Mouse (Mus musculus): ENCODE data around the gene Ist1. TPM values are rescaled to one million over a fixed set of nuclear protein-coding genes. Genes with fewer than 3 reads are reported as not detected.

The Ist1 gene
- polyA plus RNA-seq, 2 experiments: 109 to 149 TPM

- DNase-seq (ENCODE audit: low spot score): no peak
- H3K4me1 ChIP-seq (ENCODE audit: control insufficient read depth, insufficient read depth, low read length): no peaks in the 10 kb centered on the region
- no peak overlapping the region for H3K4me3 ChIP-seq (replicated peaks; ENCODE audit: low read length)
- H3K9me3 ChIP-seq (ENCODE audit: control insufficient read depth, low read length): no peaks in the 10 kb centered on the region
- no peak for TF ChIP-seq POLR2A (IDR thresholded peaks at IDR 0.05; ENCODE audit: borderline replicate concordance, extremely low read depth, insufficient read depth, insufficient read length)
- ATAC-seq (ENCODE audit: low FRiP score, low read depth): no peak
- no peak overlapping the region for H3K4me2 ChIP-seq (replicated peaks; ENCODE audit: low read depth, low read length, severe bottlenecking)
- no peak overlapping the region for H3K9ac ChIP-seq (ENCODE audit: low read depth, low read length, severe bottlenecking)
- WGBS: 75% methylated on average over 5 of the region's 5 CpGs
- H3K27me3 ChIP-seq (ENCODE audit: control insufficient read depth, insufficient read depth, low read length): no peaks in the 10 kb centered on the region
- no peaks in the 10 kb centered on the region for H3K36me3 ChIP-seq (ENCODE audit: control insufficient read depth, insufficient read depth, low read length)
- no peak overlapping the region for H3K27ac ChIP-seq (replicated peaks; ENCODE audit: low read depth, low read length)
Observed at GRCm38 (mm10) chr8:109641236-109641635, 51.8 kb downstream of the Ist1 start.

GRCm38 (mm10) chr8:109640410-109640809 is 52.6 kb downstream of the Ist1 start:
- WGBS: 56% methylated on average over 7 of the region's 7 CpGs
- H3K27ac ChIP-seq (replicated peaks; ENCODE audit: low read depth, low read length): no peak overlapping the region
- no peak for TF ChIP-seq POLR2A (IDR thresholded peaks at IDR 0.05; ENCODE audit: borderline replicate concordance, extremely low read depth, insufficient read depth, insufficient read length)
- no peaks in the 10 kb centered on the region for H3K9me3 ChIP-seq (ENCODE audit: control insufficient read depth, low read length)
- H3K4me3 ChIP-seq (replicated peaks; ENCODE audit: low read length): no peak overlapping the region
- H3K27me3 ChIP-seq (ENCODE audit: control insufficient read depth, insufficient read depth, low read length): no peaks in the 10 kb centered on the region
- no peak overlapping the region for H3K9ac ChIP-seq (ENCODE audit: low read depth, low read length, severe bottlenecking)
- no peak for ATAC-seq (ENCODE audit: low FRiP score, low read depth)
- H3K36me3 ChIP-seq (ENCODE audit: control insufficient read depth, insufficient read depth, low read length): no peaks in the 10 kb centered on the region
- H3K4me2 ChIP-seq (replicated peaks; ENCODE audit: low read depth, low read length, severe bottlenecking): no peak overlapping the region
- no peaks in the 10 kb centered on the region for H3K4me1 ChIP-seq (ENCODE audit: control insufficient read depth, insufficient read depth, low read length)
- DNase-seq (ENCODE audit: low spot score): no peak

GRCm38 (mm10) chr8:109638851-109639250 is 54.2 kb downstream of the Ist1 start:
- Histone ChIP-seq H3K4me2 (replicated peaks; ENCODE audit: low read depth, low read length, severe bottlenecking) (no peak overlapping the region), H3K9me3 (ENCODE audit: control insufficient read depth, low read length) (no peaks in the 10 kb centered on the region), H3K4me1 (ENCODE audit: control insufficient read depth, insufficient read depth, low read length) (no peaks in the 10 kb centered on the region), H3K4me3 (replicated peaks; ENCODE audit: low read length) (no peak overlapping the region), H3K27me3 (ENCODE audit: control insufficient read depth, insufficient read depth, low read length) (no peaks in the 10 kb centered on the region), H3K9ac (ENCODE audit: low read depth, low read length, severe bottlenecking) (no peak overlapping the region), H3K27ac (replicated peaks; ENCODE audit: low read depth, low read length) (no peak overlapping the region), H3K36me3 (ENCODE audit: control insufficient read depth, insufficient read depth, low read length) (no peaks in the 10 kb centered on the region)
- ATAC-seq (ENCODE audit: low FRiP score, low read depth) (no peak), DNase-seq (ENCODE audit: low spot score) (no peak)
- 73% methylated on average over 5 of the region's 5 CpGs for WGBS
- no peak for TF ChIP-seq POLR2A (IDR thresholded peaks at IDR 0.05; ENCODE audit: borderline replicate concordance, extremely low read depth, insufficient read depth, insufficient read length)

- H3K4me2 ChIP-seq (replicated peaks; ENCODE audit: low read depth, low read length, severe bottlenecking): no peak overlapping the region
- H3K9ac ChIP-seq (ENCODE audit: low read depth, low read length, severe bottlenecking): no peak overlapping the region
- H3K36me3 ChIP-seq (ENCODE audit: control insufficient read depth, insufficient read depth, low read length): no peaks in the 10 kb centered on the region
- H3K9me3 ChIP-seq (ENCODE audit: control insufficient read depth, low read length): no peaks in the 10 kb centered on the region
- ATAC-seq (ENCODE audit: low FRiP score, low read depth) (no peak), DNase-seq (ENCODE audit: low spot score) (no peak)
- no peaks in the 10 kb centered on the region for H3K27me3 ChIP-seq (ENCODE audit: control insufficient read depth, insufficient read depth, low read length)
- 92% methylated on average over 8 of the region's 8 CpGs for WGBS
- no peaks in the 10 kb centered on the region for H3K4me1 ChIP-seq (ENCODE audit: control insufficient read depth, insufficient read depth, low read length)
- no peak overlapping the region for H3K4me3 ChIP-seq (replicated peaks; ENCODE audit: low read length)
- H3K27ac ChIP-seq (replicated peaks; ENCODE audit: low read depth, low read length): no peak overlapping the region
- TF ChIP-seq POLR2A (IDR thresholded peaks at IDR 0.05; ENCODE audit: borderline replicate concordance, extremely low read depth, insufficient read depth, insufficient read length): no peak
Observed at GRCm38 (mm10) chr8:109635146-109635545, 57.9 kb downstream of the Ist1 start.

GRCm38 (mm10) chr8:109632498-109632897 is 60.6 kb downstream of the Ist1 start:
- DNase-seq (ENCODE audit: low spot score): no peak
- TF ChIP-seq POLR2A (IDR thresholded peaks at IDR 0.05; ENCODE audit: borderline replicate concordance, extremely low read depth, insufficient read depth, insufficient read length): no peak
- no peak for ATAC-seq (ENCODE audit: low FRiP score, low read depth)
- H3K9me3 ChIP-seq (ENCODE audit: control insufficient read depth, low read length): no peaks in the 10 kb centered on the region
- no peak overlapping the region for H3K27ac ChIP-seq (replicated peaks; ENCODE audit: low read depth, low read length)
- WGBS: 87% methylated on average over 5 of the region's 5 CpGs
- H3K4me2 ChIP-seq (replicated peaks; ENCODE audit: low read depth, low read length, severe bottlenecking): no peak overlapping the region
- no peak overlapping the region for H3K9ac ChIP-seq (ENCODE audit: low read depth, low read length, severe bottlenecking)
- H3K27me3 ChIP-seq (ENCODE audit: control insufficient read depth, insufficient read depth, low read length): no peaks in the 10 kb centered on the region
- H3K36me3 ChIP-seq (ENCODE audit: control insufficient read depth, insufficient read depth, low read length): no peaks in the 10 kb centered on the region
- no peak overlapping the region for H3K4me3 ChIP-seq (replicated peaks; ENCODE audit: low read length)
- H3K4me1 ChIP-seq (ENCODE audit: control insufficient read depth, insufficient read depth, low read length): no peaks in the 10 kb centered on the region

- Histone ChIP-seq H3K27ac (replicated peaks; ENCODE audit: low read depth, low read length) (no peak overlapping the region), H3K27me3 (ENCODE audit: control insufficient read depth, insufficient read depth, low read length) (no peaks in the 10 kb centered on the region), H3K9ac (ENCODE audit: low read depth, low read length, severe bottlenecking) (no peak overlapping the region), H3K9me3 (ENCODE audit: control insufficient read depth, low read length) (no peaks in the 10 kb centered on the region), H3K36me3 (ENCODE audit: control insufficient read depth, insufficient read depth, low read length) (no peaks in the 10 kb centered on the region), H3K4me1 (ENCODE audit: control insufficient read depth, insufficient read depth, low read length) (no peaks in the 10 kb centered on the region), H3K4me2 (replicated peaks; ENCODE audit: low read depth, low read length, severe bottlenecking) (no peak overlapping the region), H3K4me3 (replicated peaks; ENCODE audit: low read length) (no peak overlapping the region)
- 68% methylated on average over 6 of the region's 6 CpGs for WGBS
- ATAC-seq (ENCODE audit: low FRiP score, low read depth) (no peak), DNase-seq (ENCODE audit: low spot score) (no peak)
- no peak for TF ChIP-seq POLR2A (IDR thresholded peaks at IDR 0.05; ENCODE audit: borderline replicate concordance, extremely low read depth, insufficient read depth, insufficient read length)
Observed at GRCm38 (mm10) chr8:109628638-109629037, 64.4 kb downstream of the Ist1 start.

Other genes starting within 250 kb of the Ist1 start
- 0.06 and 0.20 TPM in 2 replicates for gene Pmfbp1, start 199.2 kb downstream of the Ist1 start, polyA plus RNA-seq (2012; rRNA removed)
- 0.23 and 0.43 TPM in 2 replicates for gene Pmfbp1, start 199.2 kb downstream of the Ist1 start, polyA plus RNA-seq (2014; fragmentation: Nextera tagmentation; extraction: Ambion mirVana)
- gene Dhx38, start 127.4 kb downstream of the Ist1 start, polyA plus RNA-seq (2012; rRNA removed): 27.4 and 27.8 TPM in 2 replicates
- 20.0 and 23.3 TPM in 2 replicates for gene Dhx38, start 127.4 kb downstream of the Ist1 start, polyA plus RNA-seq (2014; fragmentation: Nextera tagmentation; extraction: Ambion mirVana)
- 5.7 and 6.0 TPM in 2 replicates for gene Txnl4b, start 127.4 kb downstream of the Ist1 start, polyA plus RNA-seq (2012; rRNA removed)
- gene Txnl4b, start 127.4 kb downstream of the Ist1 start, polyA plus RNA-seq (2014; fragmentation: Nextera tagmentation; extraction: Ambion mirVana): 23.6 and 25.1 TPM in 2 replicates
- 2.0 and 2.4 TPM in 2 replicates for gene Hp, start 114.1 kb downstream of the Ist1 start, polyA plus RNA-seq (2012; rRNA removed)
- gene Hp, start 114.1 kb downstream of the Ist1 start, polyA plus RNA-seq (2014; fragmentation: Nextera tagmentation; extraction: Ambion mirVana): 0.73 and 1.8 TPM in 2 replicates
- 41.2 and 41.8 TPM in 2 replicates for gene Dhodh, start 84.6 kb downstream of the Ist1 start, polyA plus RNA-seq (2012; rRNA removed)
- gene Dhodh, start 84.6 kb downstream of the Ist1 start, polyA plus RNA-seq (2014; fragmentation: Nextera tagmentation; extraction: Ambion mirVana): 42.3 and 48.5 TPM in 2 replicates
- 0.14 and 0.24 TPM in 2 replicates for gene Pkd1l3, start 78.7 kb downstream of the Ist1 start, polyA plus RNA-seq (2012; rRNA removed)
- gene Pkd1l3, start 78.7 kb downstream of the Ist1 start, polyA plus RNA-seq (2014; fragmentation: Nextera tagmentation; extraction: Ambion mirVana): 0.14 and 0.33 TPM in 2 replicates
- gene Zfp821, start 12.3 kb upstream of the Ist1 start, polyA plus RNA-seq (2012; rRNA removed): 34.0 and 36.8 TPM in 2 replicates
- gene Zfp821, start 12.3 kb upstream of the Ist1 start, polyA plus RNA-seq (2014; fragmentation: Nextera tagmentation; extraction: Ambion mirVana): 28.6 and 34.2 TPM in 2 replicates
- 16.2 and 19.0 TPM in 2 replicates for gene Atxn1l, start 44.5 kb upstream of the Ist1 start, polyA plus RNA-seq (2012; rRNA removed)
- gene Atxn1l, start 44.5 kb upstream of the Ist1 start, polyA plus RNA-seq (2014; fragmentation: Nextera tagmentation; extraction: Ambion mirVana): 8.7 and 9.6 TPM in 2 replicates
- gene Ap1g1, start 85.3 kb upstream of the Ist1 start, polyA plus RNA-seq (2012; rRNA removed): 63.1 and 71.1 TPM in 2 replicates
- 32.0 and 33.7 TPM in 2 replicates for gene Ap1g1, start 85.3 kb upstream of the Ist1 start, polyA plus RNA-seq (2014; fragmentation: Nextera tagmentation; extraction: Ambion mirVana)
- 12.0 and 13.8 TPM in 2 replicates for gene Phlpp2, start 175.3 kb upstream of the Ist1 start, polyA plus RNA-seq (2012; rRNA removed)
- gene Phlpp2, start 175.3 kb upstream of the Ist1 start, polyA plus RNA-seq (2014; fragmentation: Nextera tagmentation; extraction: Ambion mirVana): 3.3 and 4.1 TPM in 2 replicates